Comparison of ENCODE assay signal across 7 mouse cellular contexts in the genomic region with DNA sequence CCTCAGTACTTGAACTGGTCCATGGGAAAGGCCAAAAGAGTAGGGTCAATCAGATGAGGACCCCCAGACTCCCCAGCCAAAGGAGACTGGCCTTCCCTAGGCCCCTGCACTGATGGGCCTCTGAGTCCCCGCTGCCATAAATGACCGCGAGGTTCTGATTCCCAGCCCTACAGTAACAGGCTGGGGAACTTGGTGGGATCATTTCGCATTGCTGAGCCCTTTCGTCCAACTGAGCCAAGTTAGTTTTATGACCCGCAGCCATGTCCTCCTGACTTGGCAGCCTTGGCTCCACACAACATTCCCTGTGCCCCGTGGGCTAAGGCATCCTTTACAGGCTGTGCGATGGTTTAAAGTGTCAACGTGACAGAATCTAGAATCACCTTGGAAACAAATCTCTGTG. TPM values are rescaled to one million over a fixed set of nuclear protein-coding genes. Genes with fewer than 3 reads are reported as not detected.
DNase-seq lines count a peak whose midpoint lies in the region; ATAC-seq and TF ChIP-seq lines count a peak whose summit lies in the region.

No protein-coding gene starts in this region.

- no peaks in the 10 kb centered on the region for H3K36me3 ChIP-seq in megakaryocyte, embryonic 14.5 days (replicated peaks; ENCODE audit: low read length)
- no peaks in the 10 kb centered on the region for H3K36me3 ChIP-seq in forebrain, embryonic 12.5 days (replicated peaks)
- H3K36me3 ChIP-seq in limb, embryonic 14.5 days (ENCODE audit: control insufficient read depth, insufficient read depth, low read length) = no peaks in the 10 kb centered on the region
- no peaks in the 10 kb centered on the region for H3K36me3 ChIP-seq in stomach, embryonic 15.5 days

- TF ChIP-seq POLR2A in limb, embryonic 14.5 days (IDR thresholded peaks at IDR 0.05; ENCODE audit: borderline replicate concordance, extremely low read depth, insufficient read depth, insufficient read length) = no peak

- H3K4me2 ChIP-seq in forebrain, embryonic 12.5 days = peak overlapping the region; percentile 84
- H3K4me2 ChIP-seq in limb, embryonic 14.5 days (replicated peaks; ENCODE audit: low read depth, low read length, severe bottlenecking) = peak overlapping the region; percentile 76
- H3K4me2 ChIP-seq in stomach, embryonic 15.5 days = peak overlapping the region; percentile 85

- H3K9ac ChIP-seq in forebrain, embryonic 12.5 days = peak overlapping the region; percentile 83
- H3K9ac ChIP-seq in limb, embryonic 14.5 days (ENCODE audit: low read depth, low read length, severe bottlenecking) = peak overlapping the region; percentile 84; the same call in 1 of the 2 replicates
- no peak overlapping the region for H3K9ac ChIP-seq in stomach, embryonic 15.5 days

- no peak overlapping the region for H3K27ac ChIP-seq in forebrain, embryonic 12.5 days
- no peak overlapping the region; the same call in 1 of the 2 replicates for H3K27ac ChIP-seq in limb, embryonic 14.5 days (replicated peaks; ENCODE audit: low read depth, low read length)
- no peak overlapping the region for H3K27ac ChIP-seq in stomach, embryonic 15.5 days

- H3K9me3 ChIP-seq in megakaryocyte, embryonic 14.5 days = peaks cover 3% of the 10 kb centered on the region; the same call in 1 of the 2 replicates
- H3K9me3 ChIP-seq in forebrain, embryonic 12.5 days = no peaks in the 10 kb centered on the region
- no peaks in the 10 kb centered on the region for H3K9me3 ChIP-seq in limb, embryonic 14.5 days (ENCODE audit: control insufficient read depth, low read length)
- no peaks in the 10 kb centered on the region for H3K9me3 ChIP-seq in stomach, embryonic 15.5 days

- DNase-seq in limb, embryonic 14.5 days (ENCODE audit: low spot score) = no peak
- no peak for DNase-seq in right cerebral cortex, postnatal 14 days
- no peak for DNase-seq in embryo, embryonic 9.5 days (ENCODE audit: extremely low spot score)

- ATAC-seq in megakaryocyte, adult 5-6 weeks (ENCODE audit: poor library complexity, severe bottlenecking) = no peak
- ATAC-seq in forebrain, embryonic 12.5 days (ENCODE audit: low FRiP score) = no peak
- ATAC-seq in limb, embryonic 14.5 days (ENCODE audit: low FRiP score, low read depth) = no peak
- ATAC-seq in stomach, embryonic 15.5 days (ENCODE audit: insufficient read depth, low FRiP score, low read depth) = no peak

- 53% methylated on average over 9 of the region's 9 CpGs for WGBS in forebrain, embryonic 12.5 days
- WGBS in limb, embryonic 14.5 days = 36% methylated on average over 9 of the region's 9 CpGs
- WGBS in stomach, embryonic 15.5 days = 41% methylated on average over 9 of the region's 9 CpGs

- peak overlapping the region; percentile 93 for H3K4me3 ChIP-seq in megakaryocyte, embryonic 14.5 days (replicated peaks)
- peak overlapping the region; percentile 74 for H3K4me3 ChIP-seq in forebrain, embryonic 12.5 days (replicated peaks)
- peak overlapping the region; percentile 79 for H3K4me3 ChIP-seq in limb, embryonic 14.5 days (replicated peaks; ENCODE audit: low read length)
- H3K4me3 ChIP-seq in stomach, embryonic 15.5 days (replicated peaks) = peak overlapping the region; percentile 88

- no peaks in the 10 kb centered on the region for H3K27me3 ChIP-seq in megakaryocyte, embryonic 14.5 days (replicated peaks)
- no peaks in the 10 kb centered on the region for H3K27me3 ChIP-seq in forebrain, embryonic 12.5 days
- H3K27me3 ChIP-seq in limb, embryonic 14.5 days (ENCODE audit: control insufficient read depth, insufficient read depth, low read length) = no peaks in the 10 kb centered on the region
- H3K27me3 ChIP-seq in stomach, embryonic 15.5 days (replicated peaks) = no peaks in the 10 kb centered on the region

- peaks cover 54% of the 10 kb centered on the region for H3K4me1 ChIP-seq in megakaryocyte, embryonic 14.5 days
- peaks cover 38% of the 10 kb centered on the region for H3K4me1 ChIP-seq in forebrain, embryonic 12.5 days
- peaks cover 25% of the 10 kb centered on the region for H3K4me1 ChIP-seq in limb, embryonic 14.5 days (ENCODE audit: control insufficient read depth, insufficient read depth, low read length)
- H3K4me1 ChIP-seq in stomach, embryonic 15.5 days = peaks cover 28% of the 10 kb centered on the region

RNA-seq across cellular contexts. Expression of gene Arhgap17, which starts 1.0 kb away (rescaled TPM):
- 51.0 and 54.9 TPM in 2 replicates for polyA plus RNA-seq in megakaryocyte, embryonic 14.5 days (2012; ENCODE audit: insufficient read depth, low replicate concordance)
- 123 and 129 TPM in 2 replicates for total RNA-seq in megakaryocyte, adult 5-6 weeks (2015)
- total RNA-seq in megakaryocyte, adult 5-6 weeks (2017) = 40.7 and 51.7 TPM in 2 replicates
- polyA plus RNA-seq in forebrain, embryonic 12.5 days (2016; fragmentation: Nextera tagmentation; extraction: Ambion mirVana) = 22.6 and 24.1 TPM in 2 replicates
- polyA plus RNA-seq in limb, embryonic 14.5 days (2012; rRNA removed) = 39.5 and 42.9 TPM in 2 replicates
- 23.5 and 26.1 TPM in 2 replicates for polyA plus RNA-seq in limb, embryonic 14.5 days (2014; fragmentation: Nextera tagmentation; extraction: Ambion mirVana)
- polyA plus RNA-seq in stomach, embryonic 15.5 days (2015; fragmentation: Nextera tagmentation; extraction: Ambion mirVana) = 16.2 and 19.9 TPM in 2 replicates

RNA-seq across cellular contexts. Expression of gene Lcmt1, which starts 1.1 kb away (rescaled TPM):
- polyA plus RNA-seq in megakaryocyte, embryonic 14.5 days (2012; ENCODE audit: insufficient read depth, low replicate concordance) = 2.3 and 4.3 TPM in 2 replicates
- total RNA-seq in megakaryocyte, adult 5-6 weeks (2015) = 22.6 and 23.4 TPM in 2 replicates
- 30.1 and 37.4 TPM in 2 replicates for total RNA-seq in megakaryocyte, adult 5-6 weeks (2017)
- 62.0 and 64.0 TPM in 2 replicates for polyA plus RNA-seq in forebrain, embryonic 12.5 days (2016; fragmentation: Nextera tagmentation; extraction: Ambion mirVana)
- polyA plus RNA-seq in limb, embryonic 14.5 days (2012; rRNA removed) = 35.2 and 36.0 TPM in 2 replicates
- polyA plus RNA-seq in limb, embryonic 14.5 days (2014; fragmentation: Nextera tagmentation; extraction: Ambion mirVana) = 44.2 and 50.0 TPM in 2 replicates
- polyA plus RNA-seq in stomach, embryonic 15.5 days (2015; fragmentation: Nextera tagmentation; extraction: Ambion mirVana) = 43.3 and 45.7 TPM in 2 replicates
